Mouse (Mus musculus) midbrain, embryonic 11.5 days (tissue): ENCODE measurements at regions not wholly inside any gene's neighbourhood (a gene's known extent, or its start where the extent isn't known, plus 50 kb on each side); places are given as distances from the start of the nearest gene placed in this dataset.
A peak's percentile ranks its signal among the peaks of the same experiment; 100 is the strongest.

Experiments
- ATAC-seq: fragments of 200-750 bp; cut with Nextera tagmentation; 2 replicates; pipeline ENCODE4 v1.8.0; 2017; ENCODE audit warnings: moderate TSS enrichment, moderate library complexity; ENCODE audit not compliant: low FRiP score
- DNase-seq: peaks from one replicate; pipeline ENCODE4 v3.0.0; 2015; ENCODE audit warnings: low spot score; ENCODE audit errors: missing footprints
- H3K27ac ChIP-seq: fragments of 300-500 bp; sonication (generic); 2 replicates; pipeline ENCODE4 v1.5.1; 2014; ENCODE audit warnings: low read depth, low read length
- H3K27me3 ChIP-seq: fragments of 300-500 bp; sonication (generic); 2 replicates; pipeline ENCODE4 v1.6.1; 2014; ENCODE audit warnings: mild to moderate bottlenecking, low read length, moderate library complexity, mixed read lengths; ENCODE audit not compliant: control insufficient read depth, insufficient read depth
- H3K36me3 ChIP-seq: fragments of 300-500 bp; sonication (generic); 2 replicates; pipeline ENCODE4 v1.6.1; 2014; ENCODE audit warnings: mild to moderate bottlenecking, low read length, moderate library complexity, mixed read lengths; ENCODE audit not compliant: control insufficient read depth, insufficient read depth
- H3K4me1 ChIP-seq: fragments of 300-500 bp; sonication (generic); 2 replicates; pipeline ENCODE4 v1.6.1; 2014; ENCODE audit warnings: low read length; ENCODE audit not compliant: control insufficient read depth, insufficient read depth
- H3K4me2 ChIP-seq: fragments of 300-500 bp; sonication (generic); 2 replicates; pipeline ENCODE4 v1.6.1; 2014; ENCODE audit warnings: mild to moderate bottlenecking, moderate library complexity
- H3K4me3 ChIP-seq: fragments of 300-500 bp; sonication (generic); 2 replicates; pipeline ENCODE4 v1.5.1; 2014; ENCODE audit warnings: low read depth, low read length
- H3K9ac ChIP-seq: fragments of 300-500 bp; sonication (generic); 2 replicates; pipeline ENCODE4 v1.6.1; 2014; ENCODE audit warnings: low read length
- H3K9me3 ChIP-seq: fragments of 300-500 bp; sonication (generic); 2 replicates; pipeline ENCODE4 v1.6.1; 2016; ENCODE audit warnings: low read length; ENCODE audit not compliant: control insufficient read depth
- WGBS: fragments of 180-500 bp; shearing (Covaris S2); extraction: QIAGEN DNeasy Blood & Tissue Kit; methylation state at CpG from one replicate; pipeline ENCODE4 v1.1.7; 2014; 5-methylcytosine and 5-hydroxymethylcytosine counted together

DNA sequence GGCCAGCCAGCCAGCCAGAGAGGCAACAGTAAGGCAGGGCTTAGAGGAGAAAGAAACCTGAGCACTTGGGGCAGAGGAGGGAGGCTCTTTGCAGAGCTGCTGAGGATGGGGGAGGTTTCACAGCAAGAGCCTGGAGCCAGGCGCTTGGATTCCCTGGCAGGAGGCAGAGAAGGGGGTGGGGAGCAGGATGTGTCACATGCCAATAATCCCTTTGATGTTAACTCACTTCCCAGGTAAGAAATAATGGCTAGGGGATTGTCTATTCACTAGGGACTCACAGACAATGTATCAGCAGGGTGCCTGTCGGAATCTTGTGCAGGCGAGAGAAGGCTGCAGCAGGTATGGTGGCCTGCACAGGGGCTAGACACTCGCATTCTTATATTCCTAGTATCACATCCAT, 67.8 kb upstream of the Gli3 start:
- DNase-seq (peak; percentile 89), ATAC-seq (peak; percentile 83)
- H3K27me3 ChIP-seq, result no peaks in the 10 kb centered on the region
- H3K9me3 ChIP-seq, result no peaks in the 10 kb centered on the region
- WGBS, result 4% methylated on average over 4 of the region's 4 CpGs
- no peak overlapping the region for H3K27ac ChIP-seq
- H3K4me3 ChIP-seq, result no peak overlapping the region
- peak overlapping the region; percentile 3; the same call in 1 of the 2 replicates for H3K4me2 ChIP-seq
- H3K9ac ChIP-seq, result no peak overlapping the region
- peaks cover 3% of the 10 kb centered on the region; the same call in 1 of the 2 replicates for H3K4me1 ChIP-seq
- no peaks in the 10 kb centered on the region for H3K36me3 ChIP-seq

DNA sequence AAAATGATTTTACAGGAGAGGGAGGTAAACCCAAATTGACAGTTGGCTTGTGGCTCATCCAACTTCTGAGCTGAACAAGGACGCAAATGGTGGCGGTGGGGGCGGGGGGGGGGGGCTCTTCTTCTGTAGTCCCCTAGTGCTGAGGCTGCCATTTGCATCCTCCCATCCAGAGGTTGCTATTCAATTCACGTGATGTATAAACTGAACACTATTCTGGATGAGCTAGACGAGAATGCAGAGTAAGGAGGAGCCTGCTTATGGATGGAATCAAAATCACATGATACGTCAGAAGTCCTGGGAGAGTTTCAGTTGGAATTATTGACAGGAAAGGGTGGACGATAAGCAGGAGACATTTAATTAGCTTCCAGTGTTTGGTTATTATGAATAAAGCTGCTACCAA, 67.3 kb upstream of the Gli3 start:
- DNase-seq (peak; percentile 85), ATAC-seq (peak; percentile 69)
- H3K36me3 ChIP-seq, result no peaks in the 10 kb centered on the region
- no peak overlapping the region for H3K4me2 ChIP-seq
- no peak overlapping the region for H3K4me3 ChIP-seq
- no peaks in the 10 kb centered on the region for H3K27me3 ChIP-seq
- no peak overlapping the region for H3K27ac ChIP-seq
- WGBS, result 12% methylated on average over 7 of the region's 7 CpGs
- H3K9me3 ChIP-seq, result no peaks in the 10 kb centered on the region
- H3K9ac ChIP-seq, result no peak overlapping the region
- H3K4me1 ChIP-seq, result peaks cover 3% of the 10 kb centered on the region; the same call in 1 of the 2 replicates

DNA sequence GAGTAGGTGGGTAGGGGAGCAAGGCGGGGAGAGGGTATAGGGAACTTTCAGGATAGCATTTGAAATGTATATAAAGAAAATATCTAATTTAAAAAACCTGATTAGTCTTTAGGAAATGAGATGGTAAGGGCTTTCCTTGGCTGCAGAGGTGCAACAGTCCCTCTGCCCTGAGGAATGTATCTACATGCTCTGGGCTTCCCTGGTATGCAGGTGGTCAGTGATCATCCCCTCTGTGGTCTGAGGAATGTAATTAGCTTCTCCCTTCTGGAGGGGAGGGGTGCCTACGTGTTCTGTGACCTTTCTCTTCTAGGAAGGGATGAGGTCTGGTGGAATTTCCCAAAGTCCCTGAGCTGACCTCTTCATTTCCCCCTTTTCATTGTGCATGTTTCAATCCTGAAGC, 64.4 kb upstream of the Gli3 start:
- 58% methylated on average over 2 of the region's 2 CpGs for WGBS
- Histone ChIP-seq H3K27me3 (no peaks in the 10 kb centered on the region), H3K4me2 (no peak overlapping the region), H3K4me1 (peaks cover 3% of the 10 kb centered on the region; the same call in 1 of the 2 replicates), H3K9me3 (no peaks in the 10 kb centered on the region), H3K9ac (no peak overlapping the region), H3K36me3 (no peaks in the 10 kb centered on the region), H3K4me3 (no peak overlapping the region), H3K27ac (no peak overlapping the region)
- DNase-seq, result no peak
- no peak for ATAC-seq
